27 mouse cellular contexts compared by ENCODE assay signal in genomic region chr14:47554236-47554635, GRCm38 (mm10). TPM values are rescaled to one million over a fixed set of nuclear protein-coding genes. Genes with fewer than 3 reads are reported as not detected.
DNase-seq lines count a peak whose midpoint lies in the region; ATAC-seq and TF ChIP-seq lines count a peak whose summit lies in the region.
"Had no signal": no experiment of that assay in that cellular context is flagged by ENCODE, and none has a peak within 500 bp of the region (broad histone marks: within the 10 kb centered on the region; RNA-seq: fewer than 3 reads in every experiment).

No protein-coding gene starts in this region.

- H3K27ac ChIP-seq in heart, embryonic 12.5 days (ENCODE audit: poor library complexity, severe bottlenecking): no peak overlapping the region
- no peak overlapping the region for H3K27ac ChIP-seq in heart, adult 2 months
- H3K27ac ChIP-seq: embryonic facial prominence, embryonic 10.5 days; embryonic facial prominence, embryonic 13.5 days; forebrain, embryonic 12.5 days; forebrain, embryonic 15.5 days; heart, embryonic 15.5 days; hindbrain, embryonic 10.5 days; hindbrain, embryonic 13.5 days had no signal

- H3K79me2 ChIP-seq in heart, adult 2 months (replicated peaks; ENCODE audit: control insufficient read depth, insufficient read depth, low read length): no peaks in the 10 kb centered on the region; the same call in 1 of the 2 replicates

- no peaks in the 10 kb centered on the region for H3K27me3 ChIP-seq in heart, embryonic 12.5 days (replicated peaks)
- no peaks in the 10 kb centered on the region for H3K27me3 ChIP-seq in heart, adult 2 months (ENCODE audit: control insufficient read depth, insufficient read depth, low read length)
- no peaks in the 10 kb centered on the region for H3K27me3 ChIP-seq in splenic B cell, adult 2 months (ENCODE audit: control insufficient read depth, insufficient read depth, low read length, poor library complexity, severe bottlenecking)
- H3K27me3 ChIP-seq: embryonic facial prominence, embryonic 13.5 days; forebrain, embryonic 12.5 days; forebrain, embryonic 15.5 days; heart, embryonic 15.5 days; hindbrain, embryonic 13.5 days had no signal

- no peaks in the 10 kb centered on the region for H3K9me3 ChIP-seq in heart, embryonic 12.5 days (replicated peaks)
- H3K9me3 ChIP-seq: embryonic facial prominence, embryonic 10.5 days; embryonic facial prominence, embryonic 13.5 days; forebrain, embryonic 12.5 days; forebrain, embryonic 15.5 days; heart, embryonic 15.5 days; hindbrain, embryonic 10.5 days; hindbrain, embryonic 13.5 days had no signal

- TF ChIP-seq EP300 in heart, adult 2 months (IDR thresholded peaks at IDR 0.05; ENCODE audit: insufficient read depth, low read depth, low read length): no peak

- no peak overlapping the region for H3K4me2 ChIP-seq in heart, embryonic 12.5 days
- H3K4me2 ChIP-seq: embryonic facial prominence, embryonic 13.5 days; forebrain, embryonic 12.5 days; forebrain, embryonic 15.5 days; heart, embryonic 11.5 days; heart, embryonic 15.5 days; hindbrain, embryonic 13.5 days had no signal

- peaks cover 56% of the 10 kb centered on the region for H3K36me3 ChIP-seq in heart, embryonic 12.5 days
- H3K36me3 ChIP-seq in heart, adult 2 months (ENCODE audit: control insufficient read depth, insufficient read depth, low read length): no peaks in the 10 kb centered on the region; the same call in 1 of the 2 replicates
- H3K36me3 ChIP-seq in splenic B cell, adult 2 months (ENCODE audit: control insufficient read depth, insufficient read depth, low read length, poor library complexity, severe bottlenecking): no peaks in the 10 kb centered on the region

- H3K9ac ChIP-seq in heart, embryonic 12.5 days: no peak overlapping the region
- H3K9ac ChIP-seq in heart, adult 2 months (ENCODE audit: low read depth, low read length): no peak overlapping the region
- H3K9ac ChIP-seq: embryonic facial prominence, embryonic 13.5 days; forebrain, embryonic 12.5 days; forebrain, embryonic 15.5 days; heart, embryonic 15.5 days; hindbrain, embryonic 13.5 days had no signal

- no peak for TF ChIP-seq POLR2A in heart, adult 2 months (IDR thresholded peaks at IDR 0.05; ENCODE audit: insufficient read depth, low read depth, low read length)

- 0 out of 2 replicates have a peak, but pooled peaks have one; percentile 48 for ATAC-seq in heart, embryonic 12.5 days (ENCODE audit: insufficient number of reproducible peaks, low FRiP score)
- ATAC-seq in granulocyte monocyte progenitor cell, adult 5-6 weeks (replicated peaks; ENCODE audit: poor library complexity, severe bottlenecking): peak; percentile 83
- ATAC-seq: CD4-positive, CD25-positive, alpha-beta regulatory T cell, adult 4 months; forebrain, embryonic 15.5 days; hindbrain, embryonic 16.5 days had no signal

- H3K4me3 ChIP-seq in heart, embryonic 12.5 days: no peak overlapping the region
- no peak overlapping the region for H3K4me3 ChIP-seq in heart, adult 2 months
- H3K4me3 ChIP-seq: embryonic facial prominence, embryonic 10.5 days; embryonic facial prominence, embryonic 13.5 days; erythroblast, embryonic 14.5 days; forebrain, embryonic 12.5 days; forebrain, embryonic 15.5 days; heart, embryonic 15.5 days; hindbrain, embryonic 10.5 days; hindbrain, embryonic 13.5 days had no signal

- no peak for DNase-seq in heart, adult 2 months
- DNase-seq in splenic B cell, adult 2 months (ENCODE audit: low read depth, low spot score): peak; percentile 13
- no peak for DNase-seq in kidney, adult 11 months
- no peak for DNase-seq in layer of hippocampus, postnatal 25 days (ENCODE audit: extremely low spot score in 1 of 2, low spot score in 1 of 2)
- DNase-seq: adrenal gland, adult 2 months; adrenal gland, postnatal 25 days; cerebellum, adult 11-12 months; cerebellum, adult 8-10 months; cerebellum, postnatal 10 days; cerebellum, postnatal 36 days; embryo, embryonic 11 days; gastrocnemius, postnatal 25 days; heart, postnatal 10 days; heart, postnatal 36 days had no signal

- H3K4me1 ChIP-seq in heart, embryonic 12.5 days (replicated peaks): no peaks in the 10 kb centered on the region
- no peaks in the 10 kb centered on the region for H3K4me1 ChIP-seq in heart, adult 2 months (ENCODE audit: control insufficient read depth, insufficient read depth, low read length)
- H3K4me1 ChIP-seq: embryonic facial prominence, embryonic 10.5 days; embryonic facial prominence, embryonic 13.5 days; forebrain, embryonic 12.5 days; forebrain, embryonic 15.5 days; heart, embryonic 15.5 days; hindbrain, embryonic 10.5 days; hindbrain, embryonic 13.5 days had no signal

- 86% methylated on average over 3 of the region's 4 CpGs for WGBS in heart, embryonic 12.5 days
- WGBS in heart, adult 2 months: 82% methylated on average over 4 of the region's 4 CpGs

- TF ChIP-seq CTCF in heart, adult 2 months (IDR thresholded peaks at IDR 0.05): no peak

- intact Hi-C loops in heart, adult 2 months (cut with DNase I): no loop called here

RNA-seq across cellular contexts. Expression of gene Atg14, which starts 16.2 kb away (rescaled TPM):
- 12.3 TPM in 2 replicates for polyA plus RNA-seq in heart, embryonic 12.5 days (2016; fragmentation: Nextera tagmentation; extraction: Ambion mirVana)
- total RNA-seq in heart, adult 2 months (2021): 10 to 100 TPM in 1 of 2 experiments, 1 to 10 TPM in 1; 7.9 to 11.6 TPM
- 6.4 and 8.6 TPM in 2 replicates for polyA plus RNA-seq in heart, adult 2 months (2012; rRNA removed)
- total RNA-seq in granulocyte monocyte progenitor cell, adult 5-6 weeks (2014; fragmentation: Nextera tagmentation): 7.2 and 11.2 TPM in 2 replicates
- 6.5 and 6.9 TPM in 2 replicates for total RNA-seq in granulocyte monocyte progenitor cell, adult 5-6 weeks (2017)
- total RNA-seq in layer of hippocampus, postnatal 25 days (2021): 10 to 100 TPM; 16.6 to 17.9 TPM
